In the genomic region with DNA sequence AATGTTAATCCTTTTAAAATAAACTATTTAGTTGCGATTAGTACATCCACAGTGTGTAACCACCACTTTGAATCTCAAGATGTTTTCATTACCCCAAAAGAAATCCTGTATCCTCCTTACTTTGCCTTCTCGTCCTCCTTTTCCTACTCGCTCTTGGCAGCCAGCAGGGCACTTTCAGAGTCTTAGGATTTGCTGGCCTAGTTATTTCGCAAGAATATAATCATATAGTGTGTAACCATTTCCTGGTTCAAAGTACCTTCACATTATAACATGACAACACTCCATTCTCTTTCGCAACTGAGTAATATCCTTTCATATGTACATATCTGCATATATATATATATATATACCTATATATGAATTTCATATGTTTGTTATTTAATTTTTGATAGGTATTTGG, we compare ENCODE assay signal across 27 mouse cellular contexts.
"Had no signal": no experiment of that assay in that cellular context is flagged by ENCODE, and none has a peak within 500 bp of the region (broad histone marks: within the 10 kb centered on the region; RNA-seq: fewer than 3 reads in every experiment).

No protein-coding gene starts in this region.

- H3K4me1 ChIP-seq: kidney, embryonic 15.5 days; liver, embryonic 12.5 days; liver, embryonic 15.5 days; lung, embryonic 15.5 days; neural tube, embryonic 12.5 days; neural tube, embryonic 15.5 days had no signal

- ATAC-seq: liver, embryonic 12.5 days; midbrain, embryonic 15.5 days had no signal

- H3K4me2 ChIP-seq: kidney, embryonic 15.5 days; limb, embryonic 12.5 days; limb, embryonic 15.5 days; liver, embryonic 12.5 days; liver, embryonic 15.5 days; lung, embryonic 15.5 days; midbrain, embryonic 12.5 days; midbrain, embryonic 15.5 days; neural tube, embryonic 12.5 days; neural tube, embryonic 15.5 days had no signal

- H3K36me3 ChIP-seq: kidney, embryonic 15.5 days; limb, embryonic 12.5 days; limb, embryonic 15.5 days; liver, embryonic 12.5 days; liver, embryonic 15.5 days; lung, embryonic 15.5 days; midbrain, embryonic 12.5 days; midbrain, embryonic 15.5 days; neural tube, embryonic 12.5 days; neural tube, embryonic 15.5 days had no signal

- H3K4me3 ChIP-seq: kidney, embryonic 15.5 days; left cerebral cortex, adult 2 months; limb, embryonic 12.5 days; limb, embryonic 15.5 days; liver, embryonic 12.5 days; liver, embryonic 15.5 days; lung, embryonic 15.5 days; midbrain, embryonic 12.5 days; midbrain, embryonic 15.5 days; neural tube, embryonic 12.5 days; neural tube, embryonic 15.5 days had no signal

- H3K9me3 ChIP-seq: kidney, embryonic 15.5 days; limb, embryonic 12.5 days; limb, embryonic 15.5 days; liver, embryonic 12.5 days; liver, embryonic 15.5 days; lung, embryonic 15.5 days; midbrain, embryonic 12.5 days; midbrain, embryonic 15.5 days; neural tube, embryonic 12.5 days; neural tube, embryonic 15.5 days had no signal

- H3K27me3 ChIP-seq: kidney, embryonic 15.5 days; limb, embryonic 12.5 days; limb, embryonic 15.5 days; liver, embryonic 12.5 days; liver, embryonic 15.5 days; lung, embryonic 15.5 days; midbrain, embryonic 12.5 days; midbrain, embryonic 15.5 days; neural tube, embryonic 12.5 days; neural tube, embryonic 15.5 days had no signal

- DNase-seq: kidney, adult 11 months; kidney, adult 8-10 months; kidney, postnatal 10 days; kidney, postnatal 36 days; layer of hippocampus, postnatal 36 days; left cerebral cortex, postnatal 4 days; lung, adult 18-20 months; lung, postnatal 10 days; lung, postnatal 36 days; right cerebral cortex, adult 18-20 months; right cerebral cortex, postnatal 14 days; right cerebral cortex, postnatal 4 days; spleen, adult 18-20 months; thymus, adult 2 months; thymus, postnatal 14 days; thymus, postnatal 4 days had no signal

- H3K27ac ChIP-seq: kidney, embryonic 15.5 days; left cerebral cortex, adult 2 months; limb, embryonic 12.5 days; limb, embryonic 15.5 days; liver, embryonic 12.5 days; liver, embryonic 15.5 days; lung, embryonic 15.5 days; midbrain, embryonic 12.5 days; midbrain, embryonic 15.5 days; neural tube, embryonic 12.5 days; neural tube, embryonic 15.5 days had no signal

- H3K9ac ChIP-seq: kidney, embryonic 15.5 days; limb, embryonic 12.5 days; limb, embryonic 15.5 days; liver, embryonic 12.5 days; liver, embryonic 15.5 days; lung, embryonic 15.5 days; midbrain, embryonic 12.5 days; midbrain, embryonic 15.5 days; neural tube, embryonic 12.5 days; neural tube, embryonic 15.5 days had no signal
